Mouse (Mus musculus): Measurements from ENCODE around the gene Spocd1.
"Not testable (repeated sequence)": the region's sequence is repeated elsewhere in the genome, so short reads cannot be mapped to it uniquely, and the experiment has no call there.

The Spocd1 gene

DNA sequence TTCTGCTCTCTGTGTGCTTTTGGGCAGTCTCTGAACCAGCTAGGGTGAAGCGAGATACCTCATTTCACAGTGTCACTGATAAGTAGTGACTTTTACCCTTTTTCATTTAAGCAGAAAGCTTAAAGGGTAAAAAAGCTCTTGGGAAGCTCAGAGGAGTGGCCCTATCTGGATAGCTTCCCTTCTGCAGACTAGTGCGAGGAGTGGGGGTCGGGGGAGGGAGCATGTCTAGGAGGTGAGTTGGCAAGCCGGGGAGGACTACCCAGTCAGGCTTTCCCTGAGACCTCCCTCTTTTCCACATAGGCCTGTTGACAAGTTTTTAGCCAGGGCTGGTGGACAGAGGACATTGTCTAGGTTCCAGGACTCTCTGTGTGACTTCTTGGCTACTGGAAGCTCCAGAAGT lies at the start of gene Spocd1:
Gene Spocd1, plus strand, starts transcription at position 301 of the 400 bp plus-strand sequence.
- no peak for DNase-seq (ENCODE audit: low spot score)

DNA sequence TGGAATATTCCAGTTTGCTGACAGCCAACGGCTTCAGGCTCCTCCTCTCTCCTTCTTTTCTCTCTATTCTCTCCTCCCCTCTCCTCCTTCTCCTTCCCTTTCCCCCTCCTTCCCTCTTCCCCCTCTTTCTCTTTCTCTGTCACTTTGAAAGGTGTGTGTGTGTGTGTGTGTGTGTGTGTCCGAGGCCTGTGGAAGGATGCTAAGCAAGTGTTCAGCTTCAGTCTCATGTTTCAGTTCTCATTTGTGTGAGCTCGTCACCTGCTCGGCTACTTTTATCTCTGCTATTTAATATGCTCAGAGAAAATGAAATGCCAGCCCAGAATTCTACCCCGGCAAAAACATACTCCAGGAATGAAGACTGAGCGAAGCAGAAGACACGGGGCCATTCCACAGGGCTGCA lies 48.4 kb upstream of the Spocd1 start:
- no peak for DNase-seq (ENCODE audit: low spot score)

DNA sequence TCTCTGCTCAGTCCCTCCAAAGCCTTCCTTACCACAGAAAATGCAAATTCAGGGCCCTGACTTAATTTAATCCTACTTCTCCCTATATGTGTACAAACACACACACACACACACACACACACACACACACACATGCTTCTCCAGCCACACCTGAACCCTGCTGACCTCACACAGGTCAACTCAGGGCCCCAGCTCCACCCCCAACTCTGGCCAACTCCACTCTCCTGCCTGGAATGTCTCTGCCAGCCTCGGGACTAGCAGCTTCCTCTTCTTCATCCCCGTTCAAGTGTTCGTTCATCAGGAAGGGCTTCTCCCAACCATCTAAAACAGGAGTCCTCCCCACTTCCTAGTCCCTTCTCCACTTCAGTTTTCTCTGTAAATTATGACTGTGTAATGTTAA lies 47.4 kb upstream of the Spocd1 start:
- no peak for DNase-seq (ENCODE audit: low spot score)

DNA sequence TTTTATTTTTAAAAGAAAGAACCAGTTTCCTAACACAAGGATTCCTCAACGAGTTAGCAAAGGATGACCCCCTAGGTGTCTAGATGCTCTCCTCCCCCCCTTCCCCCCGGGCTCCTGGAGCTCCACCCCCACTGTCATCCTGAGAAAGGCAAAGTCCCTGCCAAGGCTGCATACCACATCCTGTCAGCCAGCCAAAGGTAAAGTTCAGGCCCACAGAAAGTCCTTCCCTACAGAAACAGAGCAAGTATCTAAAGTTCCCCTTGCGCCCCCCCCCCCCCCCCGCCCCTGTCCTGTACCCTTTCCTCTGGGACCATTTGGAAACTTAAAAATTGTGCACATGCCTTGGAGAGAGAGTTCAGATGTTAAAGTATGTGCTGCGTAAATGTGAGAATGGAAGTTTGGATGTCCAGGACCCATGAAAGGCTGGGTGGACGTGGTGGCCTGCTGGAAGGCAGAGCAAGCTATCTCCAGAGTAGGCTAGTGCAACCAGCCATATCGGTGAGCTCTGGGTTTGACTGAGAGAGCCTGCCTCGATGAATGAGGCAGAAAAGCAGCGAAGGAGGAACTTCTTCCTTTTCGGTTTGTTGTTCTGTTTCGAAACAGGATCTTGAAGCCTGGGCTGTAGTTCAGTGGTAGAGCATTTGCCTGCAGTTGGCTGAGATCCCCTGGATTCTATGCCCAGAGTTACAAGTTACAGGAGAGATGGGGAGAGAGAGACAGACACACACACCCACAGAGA lies 46.3 kb upstream of the Spocd1 start:
- DNase-seq (ENCODE audit: low spot score) = peak; percentile 35

DNA sequence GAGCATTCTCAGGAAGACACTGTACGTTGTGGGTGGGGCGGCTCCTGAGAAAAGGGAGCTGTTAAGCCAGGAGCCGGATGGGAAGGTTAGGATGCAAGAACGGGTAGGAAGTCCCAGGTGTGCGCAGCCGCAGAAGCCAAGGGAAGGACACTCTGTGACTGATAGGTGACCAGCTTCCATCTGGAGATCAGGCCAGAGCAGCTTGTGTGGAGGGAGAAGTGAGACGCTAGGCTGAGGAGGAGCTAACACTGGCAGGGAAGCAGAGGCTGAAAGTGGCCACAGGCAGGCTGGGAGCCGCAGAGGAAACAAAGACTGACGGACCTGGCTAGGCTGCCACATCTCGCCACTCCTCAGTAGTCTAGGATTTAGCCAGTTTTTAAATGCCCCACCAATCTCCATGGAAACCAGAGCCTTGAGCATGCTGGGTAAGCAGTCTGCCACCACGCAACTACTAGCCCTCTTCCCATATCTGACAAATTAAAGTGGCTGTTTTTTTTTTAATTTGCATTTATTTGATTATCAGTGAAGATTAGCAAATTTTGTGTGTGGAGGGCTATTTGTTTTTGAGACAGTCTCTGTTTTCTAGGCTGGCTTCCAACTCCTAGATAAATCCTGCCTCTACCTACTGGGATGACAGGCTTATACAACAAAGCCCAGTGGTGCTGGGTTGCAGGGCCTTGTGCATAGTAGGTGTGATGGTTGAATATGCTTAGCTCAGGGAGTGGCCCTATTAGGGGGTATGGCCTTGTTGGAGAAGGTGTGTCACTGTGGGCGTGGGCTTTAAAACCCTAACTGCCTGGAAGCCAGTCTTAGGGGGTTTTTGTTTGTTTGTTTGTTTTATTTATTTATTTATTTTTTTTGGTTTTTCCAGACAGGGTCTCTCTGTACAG lies 44.8 kb upstream of the Spocd1 start:
- DNase-seq (ENCODE audit: low spot score) = no peak

DNA sequence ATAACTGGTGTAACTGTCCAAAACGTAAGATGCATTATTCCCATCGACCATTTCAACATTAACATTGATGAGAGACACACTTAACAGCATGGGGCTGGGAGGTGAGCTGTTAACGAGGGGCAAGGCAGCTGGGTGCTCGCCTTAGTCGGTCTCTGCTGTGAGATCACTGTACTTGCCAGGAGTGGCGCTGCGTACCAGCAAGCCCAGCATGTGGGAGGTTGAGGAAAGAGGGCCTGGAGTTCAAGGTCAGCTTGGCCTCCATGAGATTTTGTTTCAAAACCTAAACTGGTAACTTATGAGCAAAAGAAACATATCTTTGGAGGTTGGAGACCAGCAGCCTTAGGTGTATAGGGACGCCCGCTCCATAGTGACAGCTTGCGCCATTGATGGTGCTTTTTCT lies 39.4 kb upstream of the Spocd1 start:
- no peak for DNase-seq (ENCODE audit: low spot score)

DNA sequence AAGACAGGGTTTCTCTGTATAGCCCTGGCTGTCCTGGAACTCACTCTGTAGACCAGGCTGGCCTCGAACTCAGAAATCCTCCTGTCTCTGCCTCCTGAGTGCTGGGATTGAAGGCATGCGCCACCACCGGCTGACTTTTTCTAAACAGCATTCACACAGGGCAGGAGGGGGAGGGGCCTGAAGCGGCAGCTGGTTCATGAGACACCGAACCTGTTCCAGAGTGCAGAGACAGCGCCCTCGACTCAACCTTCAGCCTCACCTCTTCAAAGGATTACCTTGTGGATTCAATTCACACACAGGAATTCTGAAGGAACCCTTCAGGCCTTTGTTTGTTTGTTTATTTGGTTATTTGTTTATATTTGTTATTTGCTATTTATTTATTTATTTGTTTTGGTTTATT lies 39.0 kb upstream of the Spocd1 start:
- DNase-seq (ENCODE audit: low spot score) = no peak

DNA sequence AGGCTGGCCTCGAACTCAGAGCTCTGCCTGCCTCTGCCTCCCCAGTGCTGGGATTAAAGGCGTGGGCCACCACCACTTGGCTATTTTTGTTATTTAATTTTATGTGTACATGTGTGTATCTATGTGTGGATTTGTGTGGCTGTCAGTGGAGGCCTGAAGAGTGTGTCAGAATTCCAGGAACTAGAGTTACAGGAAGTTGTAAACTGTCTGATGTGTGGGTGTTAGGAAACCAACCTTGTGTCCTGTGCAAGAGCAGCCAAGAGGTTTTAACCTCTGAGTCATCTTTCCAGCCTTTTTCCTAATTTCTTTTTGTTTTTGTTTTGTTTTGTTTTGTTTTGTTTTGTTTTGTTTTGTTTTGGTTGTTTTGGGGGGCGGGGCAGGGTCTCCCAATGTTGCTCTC lies 34.2 kb upstream of the Spocd1 start:
- DNase-seq (ENCODE audit: low spot score) = no peak

DNA sequence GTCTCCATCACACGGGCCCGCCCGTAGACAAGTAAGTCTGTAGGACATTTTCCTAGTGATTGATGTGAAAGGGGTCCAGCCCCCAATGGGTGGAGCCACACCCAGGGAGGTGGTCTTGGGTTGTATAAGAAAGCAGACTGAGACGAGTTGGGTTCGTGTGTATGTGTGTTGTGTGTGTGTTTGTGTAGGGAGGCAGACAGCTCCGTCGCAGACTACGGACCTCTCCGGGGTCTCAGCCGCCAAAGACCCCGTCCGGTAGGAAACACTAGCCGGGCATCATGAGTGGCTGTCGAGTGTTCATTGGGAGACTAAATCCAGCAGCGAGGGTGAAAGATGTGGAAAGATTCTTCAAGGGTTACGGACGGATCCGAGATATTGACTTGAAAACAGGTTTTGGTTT lies 30.2 kb upstream of the Spocd1 start:
- not testable (repeated sequence) for DNase-seq (ENCODE audit: low spot score)

DNA sequence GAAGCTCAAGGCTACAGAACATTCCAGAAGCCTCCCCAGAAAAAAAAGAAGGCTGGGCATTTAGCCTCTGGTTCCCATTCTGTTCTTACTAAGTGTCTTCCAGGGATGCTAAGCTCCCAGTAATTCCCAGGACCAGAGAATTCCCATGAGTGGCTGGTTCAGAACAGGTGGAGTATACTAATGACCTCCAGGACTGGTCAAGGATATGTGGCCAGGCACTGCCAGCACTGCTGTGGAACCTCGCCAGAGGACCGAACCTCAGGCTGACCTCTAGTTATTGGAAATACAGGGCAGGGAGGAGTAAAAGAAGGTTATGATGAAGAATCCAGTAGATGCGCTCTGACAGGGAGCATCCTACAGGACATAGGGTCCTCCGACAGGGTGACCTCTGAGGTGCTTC lies 26.7 kb upstream of the Spocd1 start:
- DNase-seq (ENCODE audit: low spot score) = no peak

DNA sequence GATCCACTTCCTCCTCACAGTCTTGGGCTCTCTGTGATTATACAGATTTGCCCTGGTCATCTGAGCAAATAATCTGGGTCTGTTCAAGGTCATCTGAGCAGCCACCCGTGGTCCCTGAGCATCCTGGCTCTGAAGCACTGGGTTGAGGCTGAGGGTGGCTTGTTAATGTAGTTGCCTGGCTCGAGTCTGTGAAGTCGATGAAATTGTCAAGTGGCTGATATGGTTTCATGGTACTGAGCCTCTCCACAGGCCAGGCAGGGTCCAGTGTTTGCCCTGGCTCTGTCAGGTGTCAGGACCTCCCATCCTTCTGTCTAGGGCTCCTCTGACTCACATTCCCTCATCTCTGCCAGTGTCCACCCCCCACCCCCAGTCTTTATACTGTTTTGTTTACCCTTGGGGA lies 25.5 kb upstream of the Spocd1 start:
- no peak for DNase-seq (ENCODE audit: low spot score)

DNA sequence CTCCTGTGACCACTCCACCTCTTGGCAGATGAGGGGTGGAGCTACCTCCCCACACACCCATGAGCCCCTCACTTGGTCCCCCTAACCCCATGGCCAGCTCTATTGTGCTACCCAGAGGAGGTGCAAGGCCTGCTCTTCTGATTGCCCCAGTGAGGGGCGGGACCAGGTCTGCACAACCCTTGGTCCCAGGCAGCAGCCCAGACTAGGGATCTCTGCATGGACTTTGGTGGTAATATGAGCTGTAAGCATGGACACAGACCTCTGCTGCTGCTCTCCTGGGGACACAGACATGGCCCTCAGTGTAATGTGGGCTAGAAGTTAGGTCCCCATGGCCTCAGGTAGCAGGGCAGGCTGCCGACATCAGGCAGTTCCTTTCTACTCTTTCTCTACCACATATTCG lies 24.0 kb upstream of the Spocd1 start:
- DNase-seq (ENCODE audit: low spot score) = no peak

DNA sequence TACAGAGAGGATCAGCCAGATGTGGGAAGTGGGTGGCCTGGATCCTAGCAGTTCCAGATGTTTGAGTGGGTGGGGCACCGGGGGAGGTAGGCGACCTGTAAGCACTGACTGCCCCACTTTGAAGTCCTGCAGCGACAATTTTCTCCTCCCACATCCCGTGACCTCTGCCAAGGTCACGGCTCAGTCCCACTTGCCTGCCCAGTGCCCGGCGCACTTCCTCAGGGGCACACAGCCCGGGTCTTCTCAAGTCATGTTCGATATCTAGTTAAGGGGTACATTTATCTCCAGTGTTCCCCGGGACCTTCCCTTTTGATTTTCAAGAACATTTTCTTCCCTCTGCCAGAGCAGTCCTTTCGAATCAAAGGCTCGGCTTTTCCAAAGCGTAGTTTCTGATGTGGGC lies 23.0 kb upstream of the Spocd1 start:
- DNase-seq (ENCODE audit: low spot score) = no peak

DNA sequence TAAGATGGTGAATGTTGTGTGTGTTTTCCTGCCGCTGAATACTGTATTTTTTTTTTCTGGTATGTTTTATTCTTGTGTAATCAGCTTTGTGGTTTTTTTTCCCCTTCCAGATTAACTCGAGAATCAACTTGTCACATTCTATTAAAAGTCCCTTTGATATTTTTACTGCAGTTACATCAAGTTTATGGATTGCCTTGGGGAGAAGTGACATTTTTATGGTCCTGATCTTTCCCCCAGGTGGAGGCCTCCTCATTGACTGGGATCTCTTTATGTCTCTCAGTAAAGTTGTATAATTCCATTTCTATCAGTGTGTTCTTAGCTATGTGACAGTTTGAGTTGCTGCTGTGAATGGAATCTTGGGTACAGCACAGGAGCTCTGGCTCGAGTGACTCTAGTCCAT lies 20.2 kb upstream of the Spocd1 start:
- DNase-seq (ENCODE audit: low spot score) = no peak

DNA sequence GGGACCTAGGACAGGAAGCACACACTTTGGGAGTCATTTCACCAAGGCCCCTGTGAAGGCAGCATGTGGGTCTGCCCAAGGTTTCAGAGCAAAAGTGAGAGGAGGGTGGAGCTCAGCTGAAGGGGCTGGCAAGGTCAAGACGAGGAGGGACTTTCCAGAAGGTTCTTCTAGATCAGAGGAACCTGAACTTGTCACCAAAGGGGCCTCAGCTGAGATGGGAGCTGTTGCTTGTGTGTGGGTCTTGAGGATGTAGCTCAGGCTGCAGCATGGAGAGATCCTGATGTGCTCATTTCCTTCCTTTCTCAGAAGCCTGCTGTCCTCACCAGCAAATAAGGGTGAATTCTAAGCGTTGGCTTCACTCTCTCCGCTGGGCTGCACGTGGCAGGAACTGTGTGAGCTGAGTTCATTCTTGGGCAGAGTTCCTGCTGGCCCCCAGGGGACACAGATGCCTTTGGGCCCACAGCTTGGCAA lies 19.8 kb upstream of the Spocd1 start:
- no peak for DNase-seq (ENCODE audit: low spot score)

DNA sequence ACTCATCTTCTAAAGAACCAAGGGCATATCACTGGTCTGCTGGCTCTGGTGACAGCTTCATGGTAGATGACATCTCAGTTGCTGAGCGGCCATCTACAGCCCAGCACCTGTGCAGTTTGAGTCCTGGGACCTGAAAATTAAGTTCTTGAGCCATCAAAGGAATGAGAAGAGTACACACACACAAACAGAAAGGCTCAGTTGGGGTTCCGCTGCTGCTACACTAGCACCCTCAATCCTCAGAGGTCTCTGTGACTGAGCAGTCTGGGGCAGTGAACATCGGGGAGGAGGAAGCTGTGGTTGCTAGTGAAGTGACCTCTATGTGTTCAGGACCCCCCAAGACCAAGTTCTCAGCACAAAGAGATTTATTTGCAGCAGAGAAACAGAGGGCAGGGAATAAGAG lies 16.1 kb upstream of the Spocd1 start:
- DNase-seq (ENCODE audit: low spot score) = no peak

DNA sequence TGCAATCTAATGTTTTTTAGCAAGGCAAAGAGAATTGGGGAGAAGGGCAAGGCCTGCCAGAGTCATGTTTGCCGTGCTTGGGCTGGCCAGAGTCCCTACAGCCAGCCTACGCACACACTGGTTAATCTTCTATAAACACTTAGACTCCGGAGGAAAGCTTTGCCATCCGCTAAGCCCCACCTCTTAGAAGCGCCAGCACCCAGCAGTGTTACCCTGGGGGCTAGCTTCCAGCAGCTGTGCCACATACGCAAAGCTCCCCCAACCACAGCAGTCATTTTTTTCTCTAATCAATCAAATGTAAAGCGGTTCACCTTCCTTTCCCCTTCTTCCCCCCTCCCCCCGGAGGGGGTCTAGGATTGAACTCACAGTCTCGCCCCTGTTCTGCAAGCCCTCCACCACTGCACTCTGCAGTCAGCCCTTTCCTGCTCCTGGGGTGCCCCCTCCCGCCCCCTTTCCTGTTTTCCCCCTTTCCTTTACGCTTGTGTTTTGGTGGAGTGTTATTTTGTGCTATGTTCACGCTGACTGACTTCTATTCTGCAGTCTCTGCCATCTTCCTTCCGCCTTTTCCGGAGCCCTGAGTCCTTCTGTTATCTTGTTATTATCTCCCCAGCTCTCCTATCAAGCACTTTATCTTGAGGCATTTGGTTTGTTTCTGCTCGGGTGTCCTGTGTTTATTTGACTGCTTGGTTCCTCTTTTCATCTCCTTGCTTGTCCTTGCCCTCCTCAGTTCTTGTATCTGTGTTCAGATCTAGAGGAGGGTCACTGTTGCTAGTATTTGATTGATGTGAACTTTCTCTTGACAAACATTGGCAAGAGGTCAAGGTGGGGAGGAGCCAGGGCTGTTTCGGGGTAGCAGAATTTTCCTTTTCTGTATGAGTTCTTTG lies 15.0 kb upstream of the Spocd1 start:
- peak; percentile 28 for DNase-seq (ENCODE audit: low spot score)

DNA sequence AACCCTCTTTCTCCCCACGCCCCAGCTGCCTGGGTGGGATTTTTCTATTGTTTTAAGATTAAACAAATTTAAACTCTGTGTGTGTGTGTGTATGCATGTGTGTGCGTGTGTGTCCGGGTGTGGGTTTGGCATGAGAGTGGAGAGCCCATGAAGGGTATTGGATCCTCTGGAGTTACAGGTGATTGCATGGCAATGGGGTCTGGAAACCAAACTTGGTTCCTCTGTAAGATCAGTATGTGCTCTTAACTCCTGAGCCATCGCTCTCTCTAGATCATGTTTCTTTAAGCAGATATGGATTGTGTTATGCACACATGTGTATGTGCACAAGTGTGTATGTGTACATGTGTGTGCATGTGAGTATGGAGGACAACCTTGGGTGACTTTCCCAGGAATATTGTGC lies 14.4 kb upstream of the Spocd1 start:
- no peak for DNase-seq (ENCODE audit: low spot score)

DNA sequence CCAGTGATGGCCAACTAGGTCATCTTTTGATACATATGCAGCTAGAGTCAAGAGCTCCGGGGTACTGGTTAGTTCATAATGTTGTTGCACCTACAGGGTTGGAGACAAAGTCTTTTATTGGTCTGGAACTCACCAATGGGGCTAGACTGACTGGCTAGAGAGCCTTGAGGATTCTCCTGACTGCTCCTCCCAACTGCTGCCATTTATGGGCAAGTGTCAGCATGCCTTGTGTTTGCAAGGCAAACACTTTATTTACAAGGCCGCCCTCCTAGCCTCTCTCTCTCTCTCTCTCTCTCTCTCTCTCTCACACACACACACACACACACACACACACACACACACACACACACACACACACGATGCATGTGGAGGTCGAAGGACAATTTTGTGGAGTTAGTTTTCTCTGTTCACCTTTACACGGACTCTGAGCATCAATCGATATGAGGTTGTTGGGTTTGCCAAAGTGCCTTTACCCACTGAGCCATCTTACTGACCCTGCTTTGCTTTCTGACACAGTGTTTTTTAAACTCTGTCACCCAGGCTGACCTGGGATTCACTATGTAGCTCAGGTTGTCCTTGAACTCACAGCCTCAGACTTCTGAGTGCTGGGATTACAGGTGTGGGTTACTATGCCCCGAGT lies 13.6 kb upstream of the Spocd1 start:
- no peak for DNase-seq (ENCODE audit: low spot score)

DNA sequence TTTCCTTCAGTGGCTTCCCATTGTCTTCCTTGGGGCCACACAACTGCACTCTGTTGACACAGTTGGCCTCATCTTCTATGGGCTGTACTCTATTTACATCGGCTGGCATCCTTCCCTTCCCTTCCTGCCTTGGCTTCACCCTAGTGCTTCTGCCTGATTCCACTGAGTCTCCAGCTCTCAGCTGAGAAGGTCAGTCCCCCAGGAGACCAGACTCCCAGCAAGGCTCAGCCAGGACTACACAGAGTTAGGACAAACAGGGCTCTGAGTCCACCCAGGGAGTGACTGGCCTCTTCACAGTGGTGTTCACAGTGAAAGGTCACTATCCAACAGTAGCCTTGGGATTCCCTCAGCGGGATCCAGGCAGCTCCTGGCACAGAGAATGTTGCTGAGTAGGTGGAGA lies 12.9 kb upstream of the Spocd1 start:
- DNase-seq (ENCODE audit: low spot score) = peak; percentile 15

DNA sequence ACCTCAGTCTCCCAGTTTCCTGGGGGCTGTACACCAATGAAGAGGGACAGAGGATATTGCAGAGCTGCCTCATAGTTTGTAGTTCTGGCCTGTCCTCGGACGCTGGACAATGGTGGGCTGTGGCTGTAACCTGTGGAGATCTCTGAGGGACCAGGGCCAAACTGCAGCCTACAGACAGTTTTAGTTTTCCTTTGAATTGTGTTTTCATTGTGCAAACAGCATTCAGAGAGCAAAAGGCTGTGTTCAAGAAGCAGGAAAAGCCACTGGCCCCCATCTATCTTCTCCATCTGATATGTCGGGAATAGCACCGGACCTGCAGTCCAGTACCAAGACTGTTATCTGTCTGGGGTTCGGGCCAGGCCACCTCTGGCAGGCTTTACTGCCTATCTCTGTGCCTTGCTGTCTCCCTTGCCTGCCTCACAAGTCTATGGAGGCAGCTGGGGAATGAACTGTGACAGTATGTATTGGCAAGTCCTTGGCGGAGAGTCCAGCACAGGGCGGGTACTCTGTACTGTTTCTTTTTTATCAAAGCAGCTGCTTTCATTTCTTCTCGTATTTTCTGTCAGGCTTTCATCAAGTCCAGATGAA lies 11.9 kb upstream of the Spocd1 start:
- no peak for DNase-seq (ENCODE audit: low spot score)

DNA sequence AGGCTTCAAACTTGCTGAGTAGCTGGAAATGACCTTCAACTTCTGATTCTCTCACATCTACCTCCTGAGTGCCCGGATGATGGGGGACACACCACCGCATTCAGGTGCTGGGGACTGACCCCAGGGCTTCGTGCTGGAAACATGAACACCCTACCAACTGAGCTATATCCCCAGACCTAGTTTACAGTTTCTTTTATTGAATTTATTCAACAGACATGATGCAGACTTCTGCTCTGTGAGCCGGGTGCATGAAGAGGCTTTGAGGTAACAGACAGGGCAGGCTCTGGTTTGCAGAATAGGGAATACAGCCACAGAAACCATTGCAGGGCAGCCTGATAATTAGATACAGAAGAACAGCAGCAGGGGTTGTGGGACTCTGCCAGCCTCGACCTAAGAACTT lies 10.6 kb upstream of the Spocd1 start:
- no peak for DNase-seq (ENCODE audit: low spot score)
